Mouse (Mus musculus): ENCODE results near the gene Lrrn4cl.
"Not testable (repeated sequence)": the region's sequence is repeated elsewhere in the genome, so short reads cannot be mapped to it uniquely, and the experiment has no call there.

DNA sequence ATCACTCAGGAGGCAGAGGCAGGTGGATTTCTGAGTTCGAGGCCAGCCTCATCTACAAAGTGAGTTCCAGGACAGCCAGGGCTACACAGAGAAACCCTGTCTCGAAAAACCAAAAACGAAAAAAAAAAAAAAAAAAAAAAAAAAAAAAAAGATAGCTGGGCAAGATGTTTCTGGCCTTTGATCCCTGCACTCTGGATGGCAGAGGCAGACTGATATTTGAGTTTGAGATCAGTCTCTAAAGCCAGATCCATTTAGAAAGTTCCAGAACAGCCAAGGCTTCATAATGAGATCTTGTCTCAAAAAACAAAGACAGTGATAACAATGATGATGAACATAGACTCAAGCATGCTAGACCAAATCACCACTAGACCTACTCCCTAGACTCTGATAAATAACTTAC, 19.8 kb downstream of the Lrrn4cl start:
- not testable (repeated sequence) for TF ChIP-seq CTCF, EP300 (IDR thresholded peaks at IDR 0.05; ENCODE audit: low read depth)

Data from heart, postnatal 0 days (tissue).